Mouse (Mus musculus) adrenal gland, adult 18-20 months (tissue): ENCODE results near the gene Immt. TPM values are rescaled to one million over a fixed set of nuclear protein-coding genes. Genes with fewer than 3 reads are reported as not detected.
"Not testable (repeated sequence)": the region's sequence is repeated elsewhere in the genome, so short reads cannot be mapped to it uniquely, and the experiment has no call there.

Experiments
- DNase-seq, 2 experiments: peaks; one replicate each; pipeline ENCODE4 v3.0.0; 2021 to 2022; ENCODE audit warnings: low spot score in 2 of 2
- total RNA-seq, 2 experiments: library from RNA; stranded (reverse); gene quantifications; 1 replicate in 1 of 2; 2 replicates in 1 of 2; pipeline ENCODE4 v1.2.3; 2021

Immt gene
- total RNA-seq, 2 experiments from 2014 or later, result 335 to 387 TPM

DNA sequence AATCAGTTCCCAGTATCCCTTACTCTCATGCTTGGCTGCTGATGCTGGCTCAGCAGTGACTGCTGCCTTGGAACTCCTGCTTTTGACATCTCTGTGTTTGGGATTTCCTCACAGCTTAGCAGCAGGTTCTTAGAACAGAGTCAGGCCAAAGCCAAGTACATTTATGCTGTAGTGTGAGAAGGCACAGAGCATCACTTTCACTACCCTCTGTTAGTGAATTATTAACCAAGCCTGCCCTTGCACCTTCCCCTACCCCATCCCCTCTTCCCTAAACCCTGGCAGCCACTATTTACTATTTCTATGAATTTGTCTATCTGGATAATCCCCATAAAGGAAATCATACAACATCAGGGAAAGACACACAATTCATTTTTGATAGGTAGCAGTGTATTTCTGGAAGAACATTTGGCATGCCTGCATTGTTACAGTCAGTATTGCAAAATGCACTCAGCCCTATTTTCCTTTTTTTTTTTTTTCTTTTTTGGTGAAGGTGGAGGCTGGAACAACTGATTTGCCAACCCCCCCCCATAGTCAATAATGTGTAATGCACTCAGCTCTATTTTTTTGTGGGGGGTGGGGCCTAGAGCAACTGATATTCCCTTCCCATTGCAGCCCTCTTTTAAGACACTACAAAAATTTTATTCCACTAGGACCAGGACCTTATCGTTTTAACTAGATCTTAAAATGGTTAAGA is 9.6 kb downstream of the Immt start:
- DNase-seq, result no peak

DNA sequence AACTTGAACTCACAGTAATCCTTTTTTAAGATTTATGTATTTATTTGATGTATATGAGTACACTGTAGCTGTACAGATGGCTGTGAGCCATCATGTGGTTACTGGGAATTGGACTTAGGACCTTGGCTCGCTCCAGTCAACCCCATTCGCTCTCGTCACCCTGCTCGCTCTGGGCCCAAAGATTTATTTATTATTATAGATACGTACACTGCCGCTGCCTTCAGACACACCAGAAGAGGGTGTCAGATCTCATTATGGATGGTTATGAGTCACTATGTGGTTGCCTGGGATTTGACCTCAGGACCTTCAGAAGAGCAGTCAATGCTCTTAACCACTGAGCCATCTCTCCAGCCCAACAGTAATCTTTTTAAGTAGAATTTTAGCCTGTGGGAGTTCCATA is 15.8 kb downstream of the Immt start:
- peak in 1 of 2 experiments; percentile 14 for DNase-seq

GRCm38 (mm10) chr6:71867751-71868150 is 36.6 kb downstream of the Immt start:
- DNase-seq, result no peak

- DNase-seq, result no peak
Measured at GRCm38 (mm10) chr6:71868809-71869208, 37.7 kb downstream of the Immt start.

GRCm38 (mm10) chr6:71871396-71871795 is 40.3 kb downstream of the Immt start:
- DNase-seq, result no peak

GRCm38 (mm10) chr6:71877965-71878760 is 47.0 kb downstream of the Immt start:
- no peak for DNase-seq

DNA sequence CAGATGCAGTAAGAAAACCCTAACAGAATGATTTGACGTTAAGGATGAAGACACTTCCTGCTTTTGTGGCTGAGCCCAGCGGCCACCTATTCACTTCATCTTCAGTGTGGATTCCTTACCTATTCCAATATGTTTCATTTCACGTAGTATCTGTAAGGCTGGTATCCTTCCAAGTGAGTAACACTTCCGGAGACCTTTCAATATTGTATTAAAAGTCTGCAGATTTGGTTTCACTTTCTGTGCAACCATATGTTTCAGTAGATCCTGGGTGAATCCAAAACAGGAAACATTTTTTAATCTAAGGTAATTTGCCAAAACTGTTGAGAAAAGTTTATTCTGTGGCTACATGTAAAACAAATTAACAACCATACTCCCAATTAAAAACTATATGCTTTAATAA is 62.1 kb downstream of the Immt start:
- DNase-seq, result no peak

DNA sequence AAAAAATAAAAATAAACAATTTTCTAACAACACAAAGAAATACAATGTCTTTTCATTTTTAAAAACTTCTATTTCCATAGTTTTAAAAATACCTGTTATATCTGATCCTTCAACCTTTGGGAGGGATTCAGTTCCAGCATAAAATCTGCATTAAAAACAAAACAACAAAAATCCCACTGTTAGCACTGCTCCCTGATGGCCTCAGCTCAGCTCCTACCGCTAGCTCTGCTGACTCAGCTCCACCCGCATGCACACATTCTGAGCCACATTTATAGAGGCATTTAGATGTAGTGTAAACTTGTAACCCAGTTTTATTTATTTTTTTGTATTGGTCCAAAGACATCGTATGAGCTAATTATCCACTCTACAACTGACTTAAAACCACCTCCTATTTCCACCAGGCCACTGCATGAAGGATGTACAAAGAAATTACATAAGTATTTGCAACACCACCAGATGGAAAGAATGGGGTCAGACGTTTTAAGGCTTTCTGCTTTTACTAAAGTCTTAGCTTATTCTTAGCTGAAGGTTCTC is 76.6 kb downstream of the Immt start:
- no peak for DNase-seq

DNA sequence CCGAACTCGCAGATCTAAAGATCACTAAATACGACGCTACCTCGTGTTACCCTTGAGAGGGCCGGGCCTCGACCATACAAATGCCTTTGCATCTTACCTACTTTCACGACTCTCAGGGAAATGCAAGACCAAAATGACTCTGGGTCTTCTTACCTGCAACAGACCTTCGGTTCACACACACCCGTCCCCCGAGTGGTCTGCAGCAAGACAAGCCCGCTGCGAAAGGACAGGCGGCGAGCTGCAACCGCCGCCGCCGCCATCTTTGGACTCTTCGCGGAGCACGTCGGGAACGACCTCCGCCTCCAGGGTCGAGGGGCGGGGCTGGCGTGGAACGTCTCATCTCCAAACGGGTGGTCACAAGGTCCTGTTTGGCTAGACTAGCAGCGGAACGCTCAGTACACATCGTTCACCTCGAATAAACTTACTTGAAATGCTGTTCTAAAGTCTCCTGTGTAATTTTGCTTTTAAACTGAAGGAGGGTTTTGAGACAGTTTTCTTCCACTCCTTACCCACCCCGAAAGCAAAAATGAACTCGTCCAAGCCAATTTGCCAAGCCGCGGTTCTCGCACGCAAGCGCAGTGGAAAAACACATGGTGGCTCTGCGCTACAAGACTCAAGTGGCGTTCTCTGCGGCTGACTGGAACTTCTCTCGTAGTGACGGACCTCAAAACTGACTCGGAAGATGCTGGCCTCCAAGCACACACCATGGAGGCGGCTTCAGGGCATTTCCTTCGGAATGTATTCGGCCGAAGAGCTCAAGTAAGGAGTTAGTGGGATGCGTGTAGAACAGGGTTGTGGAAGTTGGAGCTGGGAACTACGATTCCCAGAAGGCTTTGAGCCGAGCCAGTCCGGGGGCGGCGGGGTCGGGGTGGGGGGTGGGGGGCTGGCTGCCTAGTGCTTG is 77.6 kb downstream of the Immt start, which contains the start of the genes Ptcd3 and Polr1a:
Ptcd3 (minus strand) TSS at position 270 of the 901 bp plus-strand sequence.
Polr1a (plus strand) TSS at position 573 of the 901 bp plus-strand sequence.
- DNase-seq, result peak; percentile 89 to 90

GRCm38 (mm10) chr6:71909384-71909783 is 78.3 kb downstream of the Immt start:
- no peak for DNase-seq

DNA sequence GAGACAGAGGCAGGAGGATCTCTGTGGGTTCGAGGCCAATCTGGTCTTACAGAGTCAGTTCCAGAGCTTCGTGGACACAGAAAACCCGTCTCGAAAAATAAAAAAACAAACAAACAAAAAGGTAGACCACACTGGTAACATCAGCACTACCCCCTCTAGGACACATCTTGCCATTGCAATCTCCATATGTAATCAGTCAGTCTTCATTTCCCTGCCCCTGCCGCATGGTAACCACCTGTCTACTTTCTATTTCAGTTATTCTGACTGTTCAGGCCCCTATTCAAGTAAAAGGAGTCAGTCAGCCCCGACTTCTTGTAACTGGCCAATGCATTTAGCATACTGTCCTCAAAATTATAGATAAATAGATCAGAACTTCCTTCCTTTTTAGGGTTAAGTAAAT is 78.7 kb downstream of the Immt start:
- DNase-seq, result no peak

- no peak for DNase-seq
Measured at GRCm38 (mm10) chr6:71911686-71912450, 80.7 kb downstream of the Immt start.

- no peak for DNase-seq
Measured at GRCm38 (mm10) chr6:71920752-71921151, 89.6 kb downstream of the Immt start.

- DNase-seq, result not testable (repeated sequence)
Measured at GRCm38 (mm10) chr6:71925233-71925632, 94.1 kb downstream of the Immt start.

Other genes with a start within 250 kb of the Immt start
- gene Kdm3a, start 198.3 kb upstream of the Immt start, total RNA-seq, result 10 to 100 TPM; 29.5 to 30.3 TPM
- 1 to 10 TPM; 4.1 to 4.4 TPM for gene Reep1, start 123.8 kb upstream of the Immt start, total RNA-seq
- 10 to 100 TPM; 40.8 to 44.7 TPM for gene Mrpl35, start 4.4 kb upstream of the Immt start, total RNA-seq
- gene Ptcd3, start 77.4 kb downstream of the Immt start, total RNA-seq, result 10 to 100 TPM; 95.0 to 97.9 TPM
- 10 to 100 TPM; 52.5 to 75.2 TPM for gene Polr1a, start 77.7 kb downstream of the Immt start, total RNA-seq